Mouse (Mus musculus) left cerebral cortex, postnatal 14 days (tissue): Measurements from ENCODE around the gene Osbpl3. TPM values are rescaled to one million over a fixed set of nuclear protein-coding genes. Genes with fewer than 3 reads are reported as not detected.
A peak's percentile ranks its signal among the peaks of the same experiment; 100 is the strongest.

Source experiments
- DNase-seq, 2 experiments: peaks; one replicate each; pipeline ENCODE4 v3.0.0; 2021 to 2022; ENCODE audit warnings: low spot score in 2 of 2, mixed read lengths in 1 of 2
- intact Hi-C: fragments of 180-260 bp; cut with DNase I; formaldehyde crosslinking; loops from one replicate; pipeline ENCODE4 v1.15.1; 2025
- total RNA-seq, 2 experiments: library from RNA; stranded (reverse); gene quantifications; 2 replicates each; pipeline ENCODE4 v1.2.3; 2021

Osbpl3 gene
- total RNA-seq, 2 experiments from 2014 or later = 29.3 to 37.6 TPM

DNA sequence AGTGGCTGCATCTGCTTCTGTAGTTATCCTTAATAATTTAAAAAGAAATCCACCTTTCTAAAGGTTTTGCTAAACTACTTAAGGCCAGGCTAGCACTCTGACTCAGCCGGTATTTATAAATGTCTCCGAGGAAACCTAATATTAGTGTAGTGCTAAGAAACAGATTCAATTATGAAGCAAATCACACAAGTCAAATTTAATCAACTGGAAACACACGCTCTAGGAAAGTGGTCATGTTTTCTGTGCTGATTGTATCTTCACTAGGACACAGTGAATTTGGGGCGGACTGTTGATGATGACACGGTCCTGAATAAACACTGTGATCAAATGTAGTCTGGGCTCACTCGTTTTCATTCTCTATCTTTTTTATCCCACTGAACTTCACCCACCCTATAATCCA is 40.6 kb downstream of the Osbpl3 start:
- DNase-seq = no peak
- intact Hi-C loops = no loop called here

GRCm38 (mm10) chr6:50414547-50414946 is 41.5 kb downstream of the Osbpl3 start:
- DNase-seq = peak; percentile 29 to 34
- intact Hi-C loops = loop anchor here (5.0 kb wide), 2 partner anchors 42 to 43 kb away; partner anchors contain the start of gene Osbpl3

GRCm38 (mm10) chr6:50413381-50413780 is 42.6 kb downstream of the Osbpl3 start:
- intact Hi-C loops = loop anchor here (5.0 kb wide), 2 partner anchors 41 to 44 kb away; partner anchors contain the start of gene Osbpl3
- no peak for DNase-seq

DNA sequence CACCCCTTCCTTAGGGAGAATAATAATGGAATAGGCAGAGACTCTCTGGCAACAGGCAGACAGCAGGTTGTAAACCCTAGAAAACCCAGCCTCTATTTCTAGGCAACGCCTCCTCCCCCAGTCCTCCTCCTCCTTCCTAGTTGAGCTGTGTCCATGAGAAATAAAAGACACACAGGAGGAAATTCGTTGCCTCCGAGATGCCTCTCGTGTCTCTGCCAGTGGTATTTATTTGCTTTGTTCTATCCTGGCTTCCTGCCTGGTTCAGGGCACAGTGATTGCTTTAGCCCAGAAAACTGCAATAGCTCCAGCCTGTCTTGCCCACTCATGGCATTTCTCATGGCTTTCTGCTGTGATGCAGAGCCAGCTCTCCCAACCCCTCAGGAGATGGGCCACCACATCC is 43.8 kb downstream of the Osbpl3 start:
- intact Hi-C loops = loop anchor here (5.0 kb wide), 2 partner anchors 40 to 45 kb away; partner anchors contain the start of gene Osbpl3
- DNase-seq = peak; percentile 58 to 75

DNA sequence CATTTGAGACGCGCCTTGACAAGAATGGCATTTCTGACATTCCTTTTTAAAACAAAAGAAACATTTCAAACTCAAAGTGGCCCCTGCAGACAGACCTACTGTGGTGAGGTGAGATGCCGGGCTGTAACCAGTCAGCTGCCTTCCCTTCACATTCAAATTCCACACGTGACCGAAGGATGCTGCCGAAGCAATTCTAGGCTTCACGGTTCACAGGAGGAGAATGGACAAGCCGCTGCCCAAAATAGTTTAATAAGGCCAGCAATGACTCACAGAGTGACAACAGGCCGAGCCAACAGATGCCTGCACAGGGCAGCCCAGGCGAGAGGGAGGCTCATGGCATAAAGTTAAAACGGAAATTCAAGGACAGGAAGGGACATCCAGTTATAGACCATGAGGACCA is 51.3 kb downstream of the Osbpl3 start:
- no peak for DNase-seq
- intact Hi-C loops = no loop called here

GRCm38 (mm10) chr6:50403524-50403923 is 52.5 kb downstream of the Osbpl3 start:
- intact Hi-C loops = no loop called here
- no peak for DNase-seq

DNA sequence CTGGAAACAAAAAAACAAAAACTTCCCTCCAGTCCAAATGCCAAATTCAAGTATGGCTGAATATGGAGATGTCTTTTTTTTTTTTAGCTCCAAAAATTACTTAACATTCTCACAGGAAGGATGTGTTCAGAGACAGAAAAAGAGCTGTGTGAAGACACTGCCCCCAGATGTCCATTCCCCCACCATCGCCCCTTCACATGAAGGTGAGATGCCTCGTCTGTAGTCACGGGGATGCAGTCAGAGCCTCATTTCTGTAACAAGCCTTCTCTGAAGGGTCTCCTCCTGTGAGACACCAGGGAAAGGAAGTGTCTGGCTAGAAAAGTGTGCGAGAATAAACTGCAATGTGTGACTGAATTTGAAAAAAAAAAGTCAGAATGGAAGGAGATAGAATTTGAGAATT is 53.1 kb downstream of the Osbpl3 start:
- intact Hi-C loops = no loop called here
- DNase-seq = peak; percentile 36 to 64

GRCm38 (mm10) chr6:50400234-50400633 is 55.8 kb downstream of the Osbpl3 start:
- intact Hi-C loops = no loop called here
- DNase-seq = no peak

GRCm38 (mm10) chr6:50399427-50400195 is 56.4 kb downstream of the Osbpl3 start:
- DNase-seq = peak; percentile 40 to 73
- intact Hi-C loops = loop anchor here (2.0 kb wide), 1 partner anchor 85 kb away; no protein-coding TSS in a partner anchor

- intact Hi-C loops = loop anchor here (2.0 kb wide), 1 partner anchor 84 kb away; no protein-coding TSS in a partner anchor
- no peak for DNase-seq
Measured at GRCm38 (mm10) chr6:50398324-50398723, 57.7 kb downstream of the Osbpl3 start.

GRCm38 (mm10) chr6:50397116-50397515 is 58.9 kb downstream of the Osbpl3 start:
- intact Hi-C loops = no loop called here
- DNase-seq = no peak

GRCm38 (mm10) chr6:50395641-50396312 is 60.2 kb downstream of the Osbpl3 start:
- intact Hi-C loops = no loop called here

DNA sequence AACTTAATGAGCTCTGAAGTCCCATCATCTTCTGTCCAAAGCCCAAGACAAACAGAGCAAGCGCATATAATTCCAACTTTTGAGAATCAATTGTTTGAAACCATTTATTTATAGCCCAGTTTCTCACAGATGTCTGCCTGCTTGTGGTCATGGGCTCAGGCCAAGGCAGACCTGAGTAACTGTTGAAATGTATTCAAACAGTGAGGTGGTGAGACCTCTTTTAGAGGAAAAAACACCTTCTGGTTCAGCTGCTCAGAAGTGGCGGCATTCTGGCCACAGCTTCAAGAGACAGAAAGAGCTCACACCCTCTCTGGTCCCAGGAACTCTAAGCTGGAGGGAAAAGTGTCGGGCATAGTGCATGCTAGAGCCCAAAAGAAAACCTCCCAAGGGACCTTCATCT is 61.6 kb downstream of the Osbpl3 start:
- DNase-seq = no peak
- intact Hi-C loops = no loop called here

More at GRCm38 (mm10) chr6:50395641-50396312, 60.2 kb downstream of the Osbpl3 start:
- no peak for DNase-seq

DNA sequence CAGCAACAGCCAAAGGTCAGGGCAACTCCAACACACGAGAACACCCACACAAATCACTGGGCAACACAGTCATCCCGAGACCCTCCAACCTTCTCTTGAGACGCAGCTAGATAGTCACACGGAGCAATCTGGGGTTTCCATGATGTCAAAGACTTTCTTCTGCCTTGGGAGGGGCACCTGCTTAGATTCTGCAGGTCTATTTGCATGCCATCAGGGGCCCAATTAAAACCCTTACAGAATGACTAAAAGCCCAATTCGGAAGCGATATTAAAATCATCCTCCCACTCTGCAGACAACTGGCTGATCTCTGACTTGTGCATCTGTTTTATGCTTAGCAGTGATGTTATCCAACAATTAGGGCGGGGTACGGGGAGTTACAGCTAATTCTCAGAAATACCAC is 62.0 kb downstream of the Osbpl3 start:
- intact Hi-C loops = no loop called here
- DNase-seq = no peak

- DNase-seq = no peak
- intact Hi-C loops = no loop called here
Measured at GRCm38 (mm10) chr6:50391951-50392350, 64.0 kb downstream of the Osbpl3 start.

DNA sequence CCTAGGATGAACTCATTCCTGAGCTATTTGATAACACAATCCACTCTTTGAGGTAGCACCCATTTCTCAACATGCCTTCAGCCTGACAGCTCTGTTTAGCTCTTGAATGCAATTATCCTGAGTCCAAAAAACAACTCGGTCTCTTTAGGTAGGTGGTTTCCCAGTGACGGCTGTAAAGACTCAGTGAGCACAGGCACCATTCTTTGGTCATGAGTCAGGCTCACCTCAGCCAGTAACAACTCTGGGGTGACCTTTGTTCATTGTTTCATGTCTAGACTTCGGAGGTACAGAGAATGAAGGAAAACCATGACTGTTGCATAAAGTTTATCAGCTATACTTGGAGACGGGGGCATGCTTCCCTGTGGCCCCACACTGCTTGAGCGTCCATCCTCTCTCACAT is 65.7 kb downstream of the Osbpl3 start:
- no peak for DNase-seq
- intact Hi-C loops = no loop called here

GRCm38 (mm10) chr6:50387629-50388028 is 68.4 kb downstream of the Osbpl3 start:
- DNase-seq = no peak
- intact Hi-C loops = no loop called here

DNA sequence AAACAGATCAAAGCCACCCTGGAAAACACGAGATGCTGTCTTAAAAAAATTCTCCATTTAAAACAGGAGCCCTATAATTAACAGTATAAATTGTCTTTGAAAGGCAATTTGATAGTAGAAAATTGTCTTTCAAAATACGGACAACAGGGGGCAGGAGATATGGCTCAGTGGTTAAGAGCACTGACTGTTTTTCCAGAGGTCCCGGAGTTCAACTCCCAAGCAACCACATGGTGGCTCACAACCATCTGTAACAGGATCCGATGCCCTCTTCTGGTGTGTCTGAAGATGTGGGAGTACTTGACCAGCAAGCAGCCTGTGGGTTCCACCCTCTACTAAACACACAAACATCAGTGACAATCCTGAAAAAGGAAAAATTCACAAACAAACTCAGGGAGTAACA is 69.5 kb downstream of the Osbpl3 start:
- intact Hi-C loops = no loop called here
- DNase-seq = no peak

- intact Hi-C loops = no loop called here
Measured at GRCm38 (mm10) chr6:50385451-50386013, 70.5 kb downstream of the Osbpl3 start.

GRCm38 (mm10) chr6:50382711-50383110 is 73.3 kb downstream of the Osbpl3 start:
- no peak for DNase-seq
- intact Hi-C loops = loop anchor here (5.0 kb wide), 1 partner anchor 65 kb away; no protein-coding TSS in a partner anchor

More at GRCm38 (mm10) chr6:50385451-50386013, 70.5 kb downstream of the Osbpl3 start:
- DNase-seq = no peak
